Mouse (Mus musculus): ENCODE measurements around the gene Ciart. TPM values are rescaled to one million over a fixed set of nuclear protein-coding genes. Genes with fewer than 3 reads are reported as not detected.

Gene Ciart
- polyA plus RNA-seq, 1 experiment from 2014 or later: 2.4 TPM

GRCm38 (mm10) chr3:95914706-95915105, 32.7 kb upstream of the Ciart start:
- H3K4me2 ChIP-seq: no peak overlapping the region
- 17% methylated on average over 4 of the region's 4 CpGs for WGBS (ENCODE audit: insufficient replicate concordance)
- H3K9ac ChIP-seq: no peak overlapping the region
- ATAC-seq: no peak
- no peaks in the 10 kb centered on the region for H3K36me3 ChIP-seq
- no peaks in the 10 kb centered on the region for H3K9me3 ChIP-seq (replicated peaks)
- H3K4me1 ChIP-seq: peaks cover 5% of the 10 kb centered on the region
- no peak overlapping the region for H3K27ac ChIP-seq
- H3K27me3 ChIP-seq (replicated peaks): 0 out of 2 replicates have a peak, but pooled peaks cover 5% of the 10 kb centered on the region
- no peak overlapping the region for H3K4me3 ChIP-seq

GRCm38 (mm10) chr3:95907613-95908012, 25.6 kb upstream of the Ciart start:
- Histone ChIP-seq H3K4me3 (no peak overlapping the region), H3K4me1 (peaks cover 30% of the 10 kb centered on the region)
- ATAC-seq: no peak

DNA sequence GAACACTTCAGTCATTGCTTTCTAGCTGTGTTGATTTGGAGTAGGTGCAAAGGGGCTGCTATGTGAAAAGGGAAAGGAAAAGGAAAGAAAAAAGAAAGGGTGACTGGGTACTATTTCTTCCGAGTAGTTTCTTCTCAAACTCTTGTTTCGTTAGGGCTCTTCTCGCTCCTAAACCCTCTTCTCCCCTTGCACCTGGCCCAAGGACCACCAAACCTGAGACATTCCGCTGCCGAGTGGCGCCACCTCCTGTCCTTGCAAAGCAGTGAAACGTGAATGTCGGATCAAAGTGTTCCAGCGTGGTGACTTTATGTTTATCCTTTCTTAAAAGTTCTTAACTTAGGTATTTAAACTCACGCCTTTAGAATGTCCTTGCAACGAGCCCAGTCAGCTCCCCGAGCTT, 24.8 kb upstream of the Ciart start:
- H3K4me3 ChIP-seq: peak overlapping the region; percentile 34
- no peak for ATAC-seq
- no peaks in the 10 kb centered on the region for H3K36me3 ChIP-seq
- WGBS (ENCODE audit: insufficient replicate concordance): under 1% methylated on average over 12 of the region's 12 CpGs
- H3K4me1 ChIP-seq: peaks cover 33% of the 10 kb centered on the region
- peak overlapping the region; percentile 65 for H3K4me2 ChIP-seq
- 0 out of 2 replicates have a peak overlapping the region, but pooled peaks have one; percentile 29 for H3K9ac ChIP-seq
- H3K27ac ChIP-seq: no peak overlapping the region
- no peaks in the 10 kb centered on the region for H3K9me3 ChIP-seq (replicated peaks)
- peaks cover 73% of the 10 kb centered on the region for H3K27me3 ChIP-seq (replicated peaks)

More at GRCm38 (mm10) chr3:95907613-95908012, 25.6 kb upstream of the Ciart start:
- no peak overlapping the region for H3K9ac ChIP-seq
- H3K27me3 ChIP-seq (replicated peaks): peaks cover 66% of the 10 kb centered on the region
- no peaks in the 10 kb centered on the region for H3K36me3 ChIP-seq
- 36% methylated on average over 4 of the region's 4 CpGs for WGBS (ENCODE audit: insufficient replicate concordance)
- no peak overlapping the region for H3K4me2 ChIP-seq
- no peaks in the 10 kb centered on the region for H3K9me3 ChIP-seq (replicated peaks)
- no peak overlapping the region for H3K27ac ChIP-seq

DNA sequence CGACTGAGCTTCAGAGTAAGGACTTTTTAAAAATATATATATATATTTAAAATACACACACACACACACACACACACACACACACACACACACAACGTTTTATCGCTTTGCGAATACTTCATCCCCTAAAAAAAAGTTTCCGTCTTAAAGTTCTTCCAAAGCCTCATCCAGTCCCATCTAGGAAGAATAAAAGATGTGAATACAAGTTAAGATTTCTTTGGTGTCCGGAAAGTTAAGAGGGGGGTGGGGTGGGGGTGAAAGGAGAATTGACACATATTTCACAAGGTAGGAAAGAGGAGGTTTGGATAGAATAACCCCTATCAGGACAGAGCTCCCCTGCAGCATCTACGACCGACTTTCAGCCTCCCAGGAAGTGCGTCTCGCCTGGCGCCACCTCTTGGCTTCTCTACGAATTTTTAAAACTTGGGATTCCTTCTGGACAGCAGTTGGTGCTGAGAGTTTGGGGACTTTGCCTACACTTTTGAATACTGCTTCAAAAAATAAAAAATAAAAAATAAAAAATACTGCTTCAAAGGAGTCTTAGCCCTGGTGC, 24.0 kb upstream of the Ciart start:
- peak overlapping the region; percentile 34 for H3K4me3 ChIP-seq
- no peaks in the 10 kb centered on the region for H3K36me3 ChIP-seq
- under 1% methylated on average over 12 of the region's 12 CpGs for WGBS (ENCODE audit: insufficient replicate concordance)
- H3K4me1 ChIP-seq: peaks cover 33% of the 10 kb centered on the region
- H3K9ac ChIP-seq: 0 out of 2 replicates have a peak overlapping the region, but pooled peaks have one; percentile 29
- H3K27me3 ChIP-seq (replicated peaks): peaks cover 82% of the 10 kb centered on the region
- no peaks in the 10 kb centered on the region for H3K9me3 ChIP-seq (replicated peaks)
- ATAC-seq: no peak
- no peak overlapping the region for H3K27ac ChIP-seq
- H3K4me2 ChIP-seq: peak overlapping the region; percentile 65

DNA sequence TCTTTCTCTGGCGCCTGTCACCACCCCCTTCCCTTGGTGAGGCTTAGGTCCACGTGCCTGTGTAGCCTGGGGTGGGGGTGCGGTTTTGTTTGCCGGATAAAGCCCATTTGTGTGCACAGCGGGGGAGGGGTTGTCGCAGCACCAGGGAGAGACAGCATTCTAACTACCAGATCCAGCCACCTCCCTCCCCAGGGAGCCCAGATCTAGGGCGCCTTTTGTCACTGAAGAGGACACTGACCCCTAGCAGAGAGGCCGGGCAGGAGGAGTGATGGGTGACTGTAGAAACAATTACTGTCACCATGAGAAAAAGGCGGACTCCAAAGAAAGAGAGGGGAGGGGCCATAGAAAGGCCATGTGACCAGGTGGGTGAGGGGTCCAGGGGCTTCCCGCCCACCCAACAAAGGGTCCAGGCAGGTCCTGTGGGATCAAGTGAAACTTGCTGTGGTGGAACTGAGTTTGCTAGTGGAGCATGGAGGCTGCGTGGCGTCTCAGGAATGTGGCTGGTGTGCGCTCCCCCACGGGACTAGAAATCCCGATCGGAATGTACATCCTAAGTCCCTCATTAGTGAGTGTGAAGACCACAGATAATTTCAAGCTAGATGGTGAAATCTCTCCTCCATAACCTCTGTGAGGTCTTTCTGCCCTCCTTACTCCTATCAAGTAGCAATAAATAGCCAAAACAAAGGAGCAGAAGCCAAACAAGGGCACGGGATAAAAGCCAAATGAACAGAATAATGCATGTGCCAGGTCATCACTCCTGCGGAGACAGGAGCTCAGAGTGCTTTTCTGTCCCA, 23.3 kb upstream of the Ciart start:
- no peaks in the 10 kb centered on the region for H3K9me3 ChIP-seq (replicated peaks)
- WGBS (ENCODE audit: insufficient replicate concordance): 2% methylated on average over 18 of the region's 18 CpGs
- H3K4me2 ChIP-seq: peak overlapping the region; percentile 65
- H3K9ac ChIP-seq: peak overlapping the region; percentile 24; the same call in 1 of the 2 replicates
- peak overlapping the region; percentile 34 for H3K4me3 ChIP-seq
- peak overlapping the region; percentile 79 for H3K27ac ChIP-seq
- H3K36me3 ChIP-seq: no peaks in the 10 kb centered on the region
- peaks cover 80% of the 10 kb centered on the region for H3K27me3 ChIP-seq (replicated peaks)
- H3K4me1 ChIP-seq: peaks cover 33% of the 10 kb centered on the region
- ATAC-seq: peak; percentile 44; the same call in 1 of the 2 replicates

- H3K36me3 ChIP-seq: no peaks in the 10 kb centered on the region
- peak within 1 kb of the TSS; percentile 34 for H3K4me3 ChIP-seq
- H3K4me1 ChIP-seq: peaks cover 33% of the 10 kb centered on the region
- WGBS (ENCODE audit: insufficient replicate concordance): 3% methylated on average over 15 of the region's 15 CpGs
- H3K9me3 ChIP-seq (replicated peaks): no peaks in the 10 kb centered on the region
- peak within 1 kb of the TSS; percentile 79 for H3K27ac ChIP-seq
- peak within 1 kb of the TSS; percentile 40 for H3K9ac ChIP-seq
- H3K27me3 ChIP-seq (replicated peaks): peaks cover 86% of the 10 kb centered on the region
- ATAC-seq: no peak
- peak within 1 kb of the TSS; percentile 65 for H3K4me2 ChIP-seq
Observed at GRCm38 (mm10) chr3:95904568-95904967, 22.5 kb upstream of the Ciart start, which contains the start of gene Car14. Car14 (minus strand) TSS chr3:95904691.

- no peaks in the 10 kb centered on the region for H3K9me3 ChIP-seq (replicated peaks)
- H3K4me3 ChIP-seq: peak overlapping the region; percentile 34
- 10% methylated on average over 15 of the region's 15 CpGs for WGBS (ENCODE audit: insufficient replicate concordance)
- peak overlapping the region; percentile 79 for H3K27ac ChIP-seq
- peaks cover 84% of the 10 kb centered on the region for H3K27me3 ChIP-seq (replicated peaks)
- H3K9ac ChIP-seq: peak overlapping the region; percentile 40
- H3K4me2 ChIP-seq: peak overlapping the region; percentile 65
- peaks cover 33% of the 10 kb centered on the region for H3K4me1 ChIP-seq
- ATAC-seq: peak; percentile 63
- peaks cover under 1% of the 10 kb centered on the region; the same call in 1 of the 2 replicates for H3K36me3 ChIP-seq
Observed at GRCm38 (mm10) chr3:95903753-95904502, 21.9 kb upstream of the Ciart start.

- WGBS (ENCODE audit: insufficient replicate concordance): 41% methylated on average over 6 of the region's 6 CpGs
- Histone ChIP-seq H3K4me3 (no peak overlapping the region), H3K27ac (peak overlapping the region; percentile 33; the same call in 1 of the 2 replicates), H3K4me2 (no peak overlapping the region), H3K36me3 (peaks cover 8% of the 10 kb centered on the region; the same call in 1 of the 2 replicates), H3K9ac (no peak overlapping the region), H3K27me3 (replicated peaks) (peaks cover 77% of the 10 kb centered on the region), H3K9me3 (replicated peaks) (no peaks in the 10 kb centered on the region), H3K4me1 (peaks cover 33% of the 10 kb centered on the region)
- ATAC-seq: no peak
Observed at GRCm38 (mm10) chr3:95902643-95903042, 20.6 kb upstream of the Ciart start.

GRCm38 (mm10) chr3:95902373-95902625, 20.2 kb upstream of the Ciart start:
- no peak overlapping the region for H3K4me3 ChIP-seq
- H3K36me3 ChIP-seq: peaks cover 8% of the 10 kb centered on the region; the same call in 1 of the 2 replicates
- peaks cover 73% of the 10 kb centered on the region for H3K27me3 ChIP-seq (replicated peaks)
- no peaks in the 10 kb centered on the region for H3K9me3 ChIP-seq (replicated peaks)
- no peak for ATAC-seq
- H3K4me2 ChIP-seq: no peak overlapping the region
- H3K4me1 ChIP-seq: peaks cover 33% of the 10 kb centered on the region
- H3K27ac ChIP-seq: peak overlapping the region; percentile 33; the same call in 1 of the 2 replicates
- H3K9ac ChIP-seq: no peak overlapping the region

DNA sequence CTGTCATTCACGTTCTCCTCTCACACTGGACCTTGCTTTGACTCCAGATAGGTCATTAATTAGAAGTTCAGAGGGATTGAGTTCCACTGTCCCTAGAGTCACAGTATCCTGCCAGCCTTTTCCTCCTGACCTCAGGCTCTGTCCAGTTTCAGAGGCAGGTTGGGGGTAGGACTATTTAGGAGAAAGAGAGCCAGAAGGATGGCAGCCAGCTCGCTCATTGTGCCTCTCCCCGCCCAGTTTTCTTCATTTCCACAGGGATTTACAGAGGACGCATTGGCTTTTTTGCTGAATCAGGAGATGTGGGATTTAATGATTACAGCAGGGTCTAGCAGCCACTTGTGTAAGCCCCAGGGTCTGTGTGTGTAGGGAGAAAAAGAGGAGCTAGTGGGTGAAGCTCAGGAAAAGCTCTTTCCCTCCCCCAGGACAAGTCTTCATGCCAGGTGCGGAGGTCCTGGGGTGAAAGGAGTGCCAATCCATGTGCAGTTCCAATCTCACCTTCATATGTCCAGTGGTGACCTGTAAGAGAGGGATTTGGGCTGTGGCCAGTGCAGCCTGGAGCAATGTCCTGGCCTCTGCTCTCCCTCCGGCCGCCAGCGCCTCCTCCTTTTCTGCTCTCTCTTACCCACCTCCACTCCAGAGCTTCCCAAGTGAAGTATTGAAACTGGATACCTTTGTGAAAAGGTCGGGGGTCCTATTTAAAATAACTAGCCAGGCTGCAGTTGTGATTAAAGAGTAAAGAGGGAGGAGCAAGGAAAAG, 19.7 kb upstream of the Ciart start:
- Histone ChIP-seq H3K4me3 (no peak overlapping the region), H3K9ac (no peak overlapping the region), H3K36me3 (peaks cover 8% of the 10 kb centered on the region; the same call in 1 of the 2 replicates), H3K9me3 (replicated peaks) (no peaks in the 10 kb centered on the region), H3K4me1 (peaks cover 32% of the 10 kb centered on the region), H3K4me2 (no peak overlapping the region), H3K27ac (peak overlapping the region; percentile 33), H3K27me3 (replicated peaks) (peaks cover 68% of the 10 kb centered on the region)
- 66% methylated on average over 9 of the region's 9 CpGs for WGBS (ENCODE audit: insufficient replicate concordance)
- no peak for ATAC-seq

- Histone ChIP-seq H3K36me3 (peaks cover 14% of the 10 kb centered on the region; the same call in 1 of the 2 replicates), H3K4me2 (no peak overlapping the region), H3K27ac (no peak overlapping the region), H3K9ac (no peak overlapping the region), H3K27me3 (replicated peaks) (peaks cover 50% of the 10 kb centered on the region), H3K4me1 (peaks cover 24% of the 10 kb centered on the region), H3K9me3 (replicated peaks) (no peaks in the 10 kb centered on the region), H3K4me3 (no peak overlapping the region)
- 64% methylated on average over 13 of the region's 13 CpGs for WGBS (ENCODE audit: insufficient replicate concordance)
- ATAC-seq: no peak
Observed at GRCm38 (mm10) chr3:95899800-95900524, 17.9 kb upstream of the Ciart start.
